In the genomic region with DNA sequence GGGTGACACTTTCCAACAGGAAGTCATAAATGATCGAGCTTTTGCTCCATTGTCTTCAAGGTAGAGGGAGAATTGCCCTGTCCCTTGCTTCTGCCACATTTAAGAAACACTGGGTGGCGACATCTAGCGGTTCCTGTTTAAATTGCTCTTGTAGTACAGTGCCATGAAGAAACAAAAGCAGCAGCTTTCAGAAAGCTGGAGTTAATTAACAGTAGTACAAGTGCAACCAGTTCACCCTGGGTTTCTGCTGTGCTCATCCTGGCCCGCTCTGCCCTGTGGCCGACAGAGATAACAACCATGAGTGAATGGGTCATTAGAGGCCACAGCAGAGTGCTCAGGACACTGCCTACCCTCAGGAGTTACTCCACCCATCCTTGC, we compare ENCODE assay signal across 7 mouse cellular contexts.
DNase-seq lines count a peak whose midpoint lies in the region; ATAC-seq lines count a peak whose summit lies in the region.

No protein-coding gene starts in this region.

- ATAC-seq in megakaryocyte, adult 5-6 weeks (ENCODE audit: poor library complexity, severe bottlenecking): peak; percentile 92

- intact Hi-C loops in gastrocnemius, postnatal 14 days (cut with DNase I; ENCODE audit: low total_unique reads): loop anchor here (10.0 kb wide), 1 partner anchor 276 kb away; no protein-coding TSS in a partner anchor

- DNase-seq in adrenal gland, adult 18-20 months (ENCODE audit: low spot score in 2 of 2): peak; percentile 66 to 70
- peak; percentile 95 for DNase-seq in embryo, embryonic 10.5 days (ENCODE audit: low spot score)
- DNase-seq in gastrocnemius, postnatal 14 days: peak; percentile 68
- peak; percentile 97 for DNase-seq in hindlimb bud, embryonic 11.5 days (ENCODE audit: extremely low spot score, low read depth, low spot score)
- peak; percentile 86 to 88 for DNase-seq in left cerebral cortex, adult 18-20 months (ENCODE audit: low spot score in 2 of 2)
- peak; percentile 87 to 89 for DNase-seq in right cerebral cortex, postnatal 10 days (ENCODE audit: low spot score in 2 of 2)

Comparison
In these comparisons a context has a peak if more than half of its experiments do, and no peak if none do; other contexts are left out.
1. Peak in every context shown above with its lines: DNase-seq and ATAC-seq.